Mouse (Mus musculus) embryonic facial prominence, embryonic 11.5 days (tissue): ENCODE measurements around the gene Haus4. TPM values are rescaled to one million over a fixed set of nuclear protein-coding genes. Genes with fewer than 3 reads are reported as not detected.

ENCODE experiments used
- ATAC-seq: fragments of 200-750 bp; cut with Nextera tagmentation; replicated peaks from 2 replicates; pipeline ENCODE4 v1.8.0; 2017; ENCODE audit warnings: low read depth; ENCODE audit not compliant: insufficient number of reproducible peaks, low FRiP score, low TSS enrichment
- DNase-seq: peaks from one replicate; pipeline ENCODE4 v3.0.0-alpha.2; 2015; ENCODE audit warnings: low spot score
- H3K27ac ChIP-seq: fragments of 300-500 bp; sonication (generic); replicated peaks from 2 replicates; pipeline ENCODE4 v1.5.1; 2014; ENCODE audit warnings: mild to moderate bottlenecking, low read depth, low read length, control low read depth
- H3K27me3 ChIP-seq: fragments of 300-500 bp; sonication (generic); 2 replicates; pipeline ENCODE4 v1.6.1; 2014; ENCODE audit warnings: mild to moderate bottlenecking, low read length, moderate library complexity, mixed read lengths; ENCODE audit not compliant: control insufficient read depth, insufficient read depth
- H3K36me3 ChIP-seq: fragments of 300-500 bp; sonication (generic); replicated peaks from 2 replicates; pipeline ENCODE4 v1.6.1; 2014; ENCODE audit warnings: low read depth, mild to moderate bottlenecking, low read length, moderate library complexity, mixed read lengths; ENCODE audit not compliant: control insufficient read depth, insufficient read depth
- H3K4me1 ChIP-seq: fragments of 300-500 bp; sonication (generic); 2 replicates; pipeline ENCODE4 v1.6.1; 2014; ENCODE audit warnings: low read length, mixed read lengths; ENCODE audit not compliant: control insufficient read depth, insufficient read depth
- H3K4me2 ChIP-seq: fragments of 300-500 bp; sonication (generic); 2 replicates; pipeline ENCODE4 v1.6.1; 2014; ENCODE audit warnings: low read depth, mild to moderate bottlenecking, control low read depth, low read length, moderate library complexity
- H3K4me3 ChIP-seq: fragments of 300-500 bp; sonication (generic); 2 replicates; pipeline ENCODE4 v1.5.1; 2014; ENCODE audit warnings: low read depth, low read length, control low read depth
- H3K9ac ChIP-seq: fragments of 300-500 bp; sonication (generic); replicated peaks from 2 replicates; pipeline ENCODE4 v1.6.1; 2014; ENCODE audit warnings: mild to moderate bottlenecking, control low read depth, low read length
- H3K9me3 ChIP-seq: fragments of 300-500 bp; sonication (generic); replicated peaks from 2 replicates; pipeline ENCODE4 v1.6.1; 2016; ENCODE audit warnings: mild to moderate bottlenecking, low read length, inconsistent platforms, mixed read lengths; ENCODE audit not compliant: control insufficient read depth
- WGBS: fragments of 180-500 bp; shearing (Covaris S2); extraction: QIAGEN DNeasy Blood & Tissue Kit; methylation state at CpG from one replicate; pipeline ENCODE4 v1.1.7; 2014; 5-methylcytosine and 5-hydroxymethylcytosine counted together
- polyA plus RNA-seq: library from polyadenylated mRNA; unstranded; fragments of >200 nt; fragmentation: Nextera tagmentation; extraction: Ambion mirVana; gene quantifications from 2 replicates; pipeline ENCODE4 v1.2.1, GENCODE M21; 2014

Gene Haus4
- polyA plus RNA-seq, 1 experiment from 2014 or later, result 43.4 TPM

GRCm38 (mm10) chr14:54503092-54503491 is 51.3 kb downstream of the Haus4 start:
- no peaks in the 10 kb centered on the region for H3K9me3 ChIP-seq
- no peak for DNase-seq
- no peak overlapping the region for H3K4me2 ChIP-seq
- H3K36me3 ChIP-seq, result peaks cover 8% of the 10 kb centered on the region
- WGBS, result 82% methylated on average over 2 of the region's 2 CpGs
- no peaks in the 10 kb centered on the region for H3K4me1 ChIP-seq
- H3K27ac ChIP-seq, result no peak overlapping the region
- no peak overlapping the region for H3K4me3 ChIP-seq
- no peak for ATAC-seq
- H3K27me3 ChIP-seq, result no peaks in the 10 kb centered on the region
- no peak overlapping the region for H3K9ac ChIP-seq

- no peaks in the 10 kb centered on the region for H3K4me1 ChIP-seq
- ATAC-seq (no peak), DNase-seq (no peak)
- H3K9ac ChIP-seq, result no peak overlapping the region
- no peaks in the 10 kb centered on the region for H3K9me3 ChIP-seq
- WGBS, result 45% methylated on average over 2 of the region's 2 CpGs
- no peaks in the 10 kb centered on the region for H3K36me3 ChIP-seq
- no peak overlapping the region for H3K4me2 ChIP-seq
- H3K27ac ChIP-seq, result no peak overlapping the region
- H3K27me3 ChIP-seq, result no peaks in the 10 kb centered on the region
- H3K4me3 ChIP-seq, result no peak overlapping the region
Measured at GRCm38 (mm10) chr14:54501365-54501764, 53.1 kb downstream of the Haus4 start.

DNA sequence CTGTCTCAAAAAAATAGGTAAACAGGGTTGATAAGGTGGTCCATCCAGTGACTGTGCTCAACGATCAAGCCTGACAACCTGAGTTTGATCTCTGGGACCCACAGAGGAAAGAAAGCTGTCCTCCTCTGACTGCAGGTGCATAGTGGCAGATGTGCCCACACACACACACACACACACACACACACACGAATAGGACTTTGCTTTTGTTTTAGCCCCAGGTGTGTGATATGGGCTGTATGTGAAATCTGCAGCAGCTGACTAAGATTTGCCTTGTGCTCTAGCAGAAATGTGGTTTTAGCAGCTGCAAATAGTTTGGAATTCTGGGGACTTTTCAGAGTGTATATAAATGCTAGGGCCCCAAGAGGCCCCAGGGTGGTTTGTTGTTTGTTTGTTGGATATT is 55.1 kb downstream of the Haus4 start:
- 74% methylated on average over 2 of the region's 2 CpGs for WGBS
- Histone ChIP-seq H3K9ac (no peak overlapping the region), H3K4me2 (no peak overlapping the region), H3K36me3 (no peaks in the 10 kb centered on the region), H3K9me3 (no peaks in the 10 kb centered on the region), H3K27me3 (no peaks in the 10 kb centered on the region), H3K27ac (no peak overlapping the region), H3K4me3 (no peak overlapping the region), H3K4me1 (no peaks in the 10 kb centered on the region)
- DNase-seq, result no peak
- ATAC-seq, result no peak

DNA sequence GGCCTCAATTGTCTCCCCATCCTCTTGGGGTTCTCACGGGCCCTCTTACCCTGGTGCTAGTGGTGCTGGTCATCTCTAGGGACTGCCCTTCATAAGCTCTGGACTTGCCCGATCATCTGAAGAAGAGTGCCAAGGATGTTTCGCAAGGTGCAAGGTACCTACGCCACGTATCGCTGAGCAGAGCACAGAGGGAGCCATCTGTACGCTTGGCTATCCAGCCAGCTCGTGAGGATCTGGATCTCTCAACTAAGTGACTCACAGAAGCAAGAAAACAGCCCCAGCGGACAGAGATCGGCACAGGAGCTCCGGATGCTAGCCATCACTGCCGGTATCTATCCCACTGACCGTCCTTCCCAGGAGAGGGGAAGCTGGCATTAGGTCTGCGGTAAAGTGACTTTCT is 57.7 kb downstream of the Haus4 start:
- 87% methylated on average over 14 of the region's 14 CpGs for WGBS
- no peaks in the 10 kb centered on the region for H3K36me3 ChIP-seq
- H3K4me3 ChIP-seq, result no peak overlapping the region
- DNase-seq (no peak), ATAC-seq (no peak)
- no peaks in the 10 kb centered on the region for H3K4me1 ChIP-seq
- no peak overlapping the region for H3K9ac ChIP-seq
- no peak overlapping the region for H3K27ac ChIP-seq
- H3K4me2 ChIP-seq, result no peak overlapping the region
- H3K27me3 ChIP-seq, result no peaks in the 10 kb centered on the region
- H3K9me3 ChIP-seq, result no peaks in the 10 kb centered on the region

DNA sequence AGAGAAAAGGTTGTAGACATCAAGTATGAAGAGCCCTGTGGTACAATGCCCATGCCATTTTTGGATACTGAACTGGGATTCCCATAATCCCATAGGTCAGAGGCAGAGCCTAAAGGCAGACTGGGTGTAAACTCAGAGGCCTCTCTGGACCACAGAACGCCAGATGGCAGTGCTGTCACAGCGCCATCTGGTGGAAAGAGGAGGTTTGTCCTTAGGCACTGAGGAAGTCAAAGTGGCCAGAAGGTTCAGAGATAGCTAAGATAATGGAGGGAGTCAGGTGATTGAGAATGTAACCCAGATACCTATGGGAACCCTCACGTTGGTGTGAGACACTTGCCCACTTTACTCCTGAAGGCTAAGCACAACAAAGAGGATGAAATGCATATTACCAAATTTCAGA is 60.2 kb downstream of the Haus4 start:
- no peaks in the 10 kb centered on the region for H3K36me3 ChIP-seq
- no peaks in the 10 kb centered on the region for H3K9me3 ChIP-seq
- no peak overlapping the region for H3K4me3 ChIP-seq
- WGBS, result 3% methylated on average over 3 of the region's 3 CpGs
- H3K27ac ChIP-seq, result no peak overlapping the region
- H3K27me3 ChIP-seq, result no peaks in the 10 kb centered on the region
- H3K4me2 ChIP-seq, result no peak overlapping the region
- no peaks in the 10 kb centered on the region for H3K4me1 ChIP-seq
- H3K9ac ChIP-seq, result no peak overlapping the region
- DNase-seq (peak; percentile 78), ATAC-seq (no peak)

- H3K9ac ChIP-seq, result no peak overlapping the region
- ATAC-seq, result no peak
- no peaks in the 10 kb centered on the region for H3K4me1 ChIP-seq
- H3K27me3 ChIP-seq, result no peaks in the 10 kb centered on the region
- H3K36me3 ChIP-seq, result no peaks in the 10 kb centered on the region
- WGBS, result 89% methylated on average over 5 of the region's 5 CpGs
- no peak overlapping the region for H3K4me3 ChIP-seq
- no peaks in the 10 kb centered on the region for H3K9me3 ChIP-seq
- no peak overlapping the region for H3K4me2 ChIP-seq
- DNase-seq, result no peak
- no peak overlapping the region for H3K27ac ChIP-seq
Measured at GRCm38 (mm10) chr14:54493236-54493635, 61.2 kb downstream of the Haus4 start.

- no peak overlapping the region for H3K27ac ChIP-seq
- no peak overlapping the region for H3K4me2 ChIP-seq
- no peaks in the 10 kb centered on the region for H3K27me3 ChIP-seq
- no peaks in the 10 kb centered on the region for H3K4me1 ChIP-seq
- H3K4me3 ChIP-seq, result no peak overlapping the region
- no peaks in the 10 kb centered on the region for H3K36me3 ChIP-seq
- peak; percentile 26 for DNase-seq
- ATAC-seq, result peak; percentile 44; the same call in 1 of the 2 replicates
- H3K9ac ChIP-seq, result no peak overlapping the region
- WGBS, result 67% methylated on average over 18 of the region's 18 CpGs
- no peaks in the 10 kb centered on the region for H3K9me3 ChIP-seq
Measured at GRCm38 (mm10) chr14:54492345-54493131, 61.9 kb downstream of the Haus4 start.
